Mouse (Mus musculus) heart, adult 18-20 months (tissue): ENCODE results near the gene Herpud2. TPM values are rescaled to one million over a fixed set of nuclear protein-coding genes. Genes with fewer than 3 reads are reported as not detected.

Experiments
- DNase-seq, 2 experiments: peaks; one replicate each; pipeline ENCODE4 v3.0.0; 2021 to 2022; ENCODE audit warnings: mixed read lengths in 1 of 2
- long read RNA-seq, 2 experiments: library from polyadenylated mRNA; stranded (forward); transcript quantifications; one replicate each; pipeline ENCODE4 v2.0.0; 2021
- total RNA-seq, 2 experiments: library from RNA; stranded (reverse); gene quantifications; 2 replicates each; pipeline ENCODE4 v1.2.3; 2021

Herpud2 gene
- total RNA-seq: 10 to 100 TPM; 33.0 to 34.9 TPM
- long read RNA-seq, experiment 1, transcript Herpud2-201 (8 exons, 2,781 nt): major isoform, 26 of 43 reads
- long read RNA-seq, experiment 1, partial matches to known transcripts: 1 of 43 reads
- long read RNA-seq, experiment 1, other reads (novel, unspliced or antisense): 12 of 43 reads
- long read RNA-seq, experiment 2, transcript Herpud2-201 (8 exons, 2,781 nt): major isoform, 22 of 24 reads
- long read RNA-seq, experiment 2, partial matches to known transcripts: 0 of 24 reads
- long read RNA-seq, experiment 2, other reads (novel, unspliced or antisense): 1 of 24 reads

DNA sequence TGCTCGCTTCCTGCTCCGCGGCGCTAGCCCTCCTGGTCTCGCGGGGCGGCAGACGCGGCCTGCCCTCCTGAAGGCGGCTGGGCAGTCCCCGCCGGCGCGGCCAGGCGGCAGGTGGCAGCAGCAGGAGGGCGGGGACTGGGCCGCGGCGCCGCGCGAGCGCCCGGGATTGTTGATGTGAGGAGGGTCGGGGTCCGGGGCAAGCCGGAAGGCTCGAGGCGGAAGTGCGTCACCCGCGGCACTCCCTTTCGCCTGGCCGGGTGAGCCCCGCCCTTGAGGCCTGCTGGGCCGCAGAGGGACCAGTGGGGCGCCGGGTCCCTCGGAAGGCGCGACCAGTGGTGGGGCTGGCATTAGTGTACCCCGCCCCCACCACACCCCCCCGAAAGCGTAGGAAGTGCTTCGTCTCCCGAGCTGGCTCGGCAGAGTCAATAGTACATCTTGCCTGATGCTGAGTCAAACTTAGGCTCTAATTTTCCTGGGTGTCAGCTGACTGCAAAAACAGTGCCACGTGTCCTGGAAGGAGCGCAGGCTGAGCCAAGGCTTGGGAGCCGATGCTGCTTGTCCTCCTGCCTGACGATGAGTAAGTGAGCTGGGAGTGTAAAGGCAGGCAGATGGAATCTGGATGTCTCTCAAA lies at the start of gene Herpud2:
Gene Herpud2 (minus strand): TSS at position 210 of the 631 bp plus-strand sequence.
- peak; percentile 92 to 97 for DNase-seq

DNA sequence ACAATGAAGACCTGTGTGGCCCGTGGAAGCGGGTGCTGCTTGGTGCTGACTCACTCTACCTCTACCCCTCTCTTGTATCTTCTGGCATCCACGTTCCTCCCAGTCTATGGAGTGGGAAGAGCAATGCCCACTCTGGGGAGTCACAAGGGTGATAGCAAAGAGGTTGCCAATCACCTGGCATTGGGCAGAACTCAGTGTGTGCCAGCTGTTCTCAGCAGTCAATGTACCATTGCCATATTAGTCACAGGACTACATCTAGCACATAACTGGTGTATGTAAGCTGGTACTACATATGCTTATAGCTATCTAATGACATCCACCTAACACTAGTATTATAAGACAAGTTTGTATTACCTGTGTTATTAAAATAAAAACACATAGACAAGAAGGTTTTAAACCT lies 49.4 kb upstream of the Herpud2 start:
- peak in 1 of 2 experiments; percentile 38 for DNase-seq

DNA sequence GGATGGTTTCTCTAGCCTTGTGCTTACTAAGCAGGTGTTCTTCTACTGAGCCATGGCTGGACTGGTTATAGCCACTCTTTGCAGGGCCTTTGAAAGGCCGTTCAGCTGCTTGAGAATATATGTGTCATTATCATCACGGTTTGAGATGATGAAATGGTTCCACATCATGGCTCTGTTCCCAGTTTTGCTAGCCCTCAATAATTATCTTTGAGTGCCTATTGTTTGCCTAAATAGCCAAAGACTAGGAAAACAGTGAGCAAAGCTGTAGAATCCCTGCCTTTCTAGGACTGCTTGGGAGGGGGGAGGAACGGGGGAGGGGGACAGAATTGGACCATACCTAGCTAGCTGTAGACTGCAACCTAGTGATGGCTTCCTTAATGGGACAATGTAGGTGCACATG lies 48.5 kb upstream of the Herpud2 start:
- no peak for DNase-seq

DNA sequence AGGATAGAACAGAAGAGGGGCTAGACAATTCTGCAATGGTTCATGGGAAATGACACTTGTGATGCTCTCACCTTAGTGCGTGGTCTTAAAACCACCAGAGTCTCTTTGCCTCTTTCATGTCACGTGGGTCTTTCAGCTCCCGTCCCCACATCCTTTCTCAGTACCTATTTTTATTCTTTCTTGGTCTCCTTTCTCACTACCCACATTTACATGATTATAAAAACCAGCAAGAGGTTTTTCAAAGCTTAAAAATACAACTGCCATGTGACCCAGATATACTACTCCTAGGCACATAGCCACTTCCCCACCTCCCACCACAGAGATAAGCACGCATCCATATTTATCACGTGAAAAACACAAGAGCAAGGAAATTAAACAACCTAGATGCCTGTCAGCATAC lies 45.1 kb upstream of the Herpud2 start:
- no peak for DNase-seq

DNA sequence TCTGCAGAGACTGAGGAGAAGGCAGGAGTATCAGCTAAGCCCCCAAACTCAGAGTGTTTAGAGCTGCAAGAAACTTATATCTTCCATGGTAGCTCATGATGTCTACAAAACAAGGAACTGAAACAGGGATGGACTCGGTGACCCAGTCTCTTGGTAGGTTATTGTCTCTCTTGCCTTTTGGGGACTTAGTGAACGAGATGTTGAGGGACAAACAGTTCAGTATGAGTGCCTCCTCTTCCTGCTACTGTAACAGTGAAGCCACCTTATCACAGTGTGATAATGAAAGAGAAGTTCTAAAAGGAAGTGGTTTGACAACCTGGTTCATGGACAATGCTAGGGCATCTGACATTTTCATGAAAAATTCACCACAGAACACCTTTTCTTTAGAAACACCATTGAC lies 40.0 kb upstream of the Herpud2 start:
- DNase-seq: no peak

DNA sequence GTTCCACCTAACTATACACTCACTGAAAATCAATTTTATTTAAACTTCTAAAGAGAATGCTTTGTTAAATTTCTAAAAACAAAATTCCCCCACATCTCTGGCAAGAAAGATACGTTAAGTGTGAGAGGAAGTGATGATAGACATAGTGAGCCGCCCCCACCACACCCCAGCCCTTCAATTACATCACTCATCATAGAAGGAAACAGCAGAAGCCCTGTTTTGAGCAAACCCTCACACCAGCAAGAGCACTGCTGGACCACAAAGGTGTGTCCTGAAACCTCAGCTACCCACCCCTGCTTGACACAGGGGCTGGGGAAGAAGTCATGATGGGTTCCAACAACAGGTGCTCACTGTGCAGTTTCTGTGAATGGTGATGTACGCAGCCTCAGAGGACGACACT lies 34.9 kb upstream of the Herpud2 start:
- no peak for DNase-seq

DNA sequence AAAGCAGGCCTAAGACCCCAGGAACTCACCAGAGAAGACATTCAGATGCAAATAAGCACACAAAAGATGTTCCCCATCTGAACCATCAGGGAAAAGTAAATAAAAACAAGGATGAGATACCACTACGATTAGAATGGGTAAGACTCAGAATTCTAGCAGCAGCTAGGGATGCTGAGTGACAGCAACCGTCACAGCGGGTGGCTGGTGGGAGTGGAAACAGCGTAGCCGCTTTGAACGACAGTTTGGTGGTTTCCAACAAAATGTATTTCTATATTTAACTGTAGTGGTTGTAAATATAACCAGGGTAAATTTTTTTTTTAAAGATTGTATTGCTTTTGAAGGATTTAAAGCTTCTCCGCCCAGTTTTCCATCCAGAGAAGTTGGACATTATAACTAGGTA lies 34.2 kb upstream of the Herpud2 start:
- DNase-seq: no peak

DNA sequence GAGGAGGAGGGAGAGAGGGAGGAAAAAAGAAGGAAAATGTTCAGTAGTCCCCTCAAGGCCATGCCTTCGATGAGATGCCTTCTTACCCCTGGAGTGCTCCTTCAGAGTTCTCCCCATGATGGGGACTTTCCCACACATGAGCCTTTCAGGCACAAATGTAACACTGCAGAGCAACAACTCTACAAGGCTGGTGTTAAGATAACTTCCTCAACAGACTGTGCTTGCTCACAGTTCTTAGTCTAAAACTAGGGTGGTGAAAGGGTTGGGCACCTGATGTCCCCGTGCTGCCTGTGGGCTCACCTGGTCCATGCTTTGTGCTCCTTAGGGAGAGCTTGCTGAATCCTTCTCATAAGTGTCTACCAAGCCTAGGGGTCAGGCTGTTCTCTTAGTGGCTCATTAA lies 33.0 kb upstream of the Herpud2 start:
- no peak for DNase-seq

DNA sequence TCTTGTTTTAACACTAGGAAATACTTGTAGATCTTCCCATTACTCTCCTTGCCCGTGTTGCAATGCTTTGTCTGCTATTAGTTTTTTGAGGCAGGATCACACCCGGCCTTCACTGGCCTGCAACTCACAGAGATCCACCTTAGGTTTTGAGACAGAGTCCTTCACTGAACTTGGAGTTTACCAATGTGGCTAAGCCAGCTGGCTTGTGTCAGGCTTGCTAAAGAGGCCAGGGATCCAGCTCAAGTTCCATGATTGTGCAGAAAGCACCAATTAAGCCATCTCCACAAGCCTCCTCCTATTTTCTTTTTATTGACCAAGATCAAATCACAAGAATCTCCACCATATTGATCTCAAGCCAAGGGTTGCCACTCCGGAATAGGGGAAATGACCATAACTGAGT lies 26.4 kb upstream of the Herpud2 start:
- DNase-seq: peak; percentile 50 to 53

DNA sequence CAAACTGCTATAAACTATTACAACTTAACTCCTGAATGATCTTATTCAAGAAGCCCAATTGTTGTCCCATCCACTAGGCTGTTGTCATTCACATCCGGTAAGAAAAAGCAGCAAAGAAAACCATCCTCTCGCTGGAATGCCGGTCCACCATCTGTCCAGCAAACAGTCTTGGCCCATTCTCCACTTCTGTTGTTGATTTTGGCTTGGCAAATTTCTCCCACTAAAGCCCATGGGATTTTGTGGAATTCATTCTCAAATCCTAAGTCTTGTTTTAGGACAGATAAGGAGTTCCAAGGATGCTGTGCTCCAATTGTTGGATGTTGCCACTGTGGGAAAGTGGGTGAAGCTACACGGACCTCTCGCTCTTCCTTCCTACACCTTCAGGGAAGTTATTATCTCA lies 25.6 kb upstream of the Herpud2 start:
- DNase-seq: peak; percentile 78 to 85

DNA sequence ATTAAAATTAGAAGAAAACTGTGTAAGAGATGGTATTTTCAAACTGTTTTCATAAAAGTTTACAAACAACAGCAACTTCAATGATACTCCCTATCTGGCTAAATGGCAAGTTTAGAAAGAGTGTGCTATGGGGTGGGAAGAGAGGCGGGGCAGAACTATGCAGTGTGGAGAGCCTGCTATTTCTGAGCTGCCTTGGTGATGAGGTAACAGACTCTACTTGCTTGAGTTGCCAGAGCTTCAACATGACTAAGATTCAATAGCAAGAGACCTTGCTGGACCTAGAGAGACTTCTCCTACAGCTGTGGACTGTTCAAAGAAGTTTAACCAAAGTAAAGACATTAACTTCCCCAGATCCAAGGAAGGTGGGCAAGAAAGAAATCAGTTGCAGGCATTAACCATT lies 24.9 kb upstream of the Herpud2 start:
- peak; percentile 55 to 75 for DNase-seq

DNA sequence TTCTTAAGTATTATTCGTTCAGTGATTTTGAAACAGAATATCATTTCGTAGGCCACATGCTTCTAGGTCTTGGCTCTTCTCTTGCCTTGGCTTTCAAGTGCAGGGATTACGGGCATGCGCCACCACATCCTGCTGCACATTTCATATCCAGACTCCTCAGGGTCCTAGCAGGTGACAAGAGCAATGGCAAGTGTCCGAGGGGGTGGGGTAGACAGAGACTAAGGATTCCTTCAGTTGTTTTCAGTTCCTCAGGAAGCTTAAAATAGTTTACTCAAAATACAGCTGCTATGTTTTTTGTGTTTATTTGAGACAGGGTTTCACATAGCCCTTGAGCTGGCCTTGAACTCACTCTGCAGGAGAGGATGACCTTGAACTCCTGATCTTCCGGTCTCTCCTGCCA lies 24.4 kb upstream of the Herpud2 start:
- DNase-seq: peak; percentile 42 to 45

DNA sequence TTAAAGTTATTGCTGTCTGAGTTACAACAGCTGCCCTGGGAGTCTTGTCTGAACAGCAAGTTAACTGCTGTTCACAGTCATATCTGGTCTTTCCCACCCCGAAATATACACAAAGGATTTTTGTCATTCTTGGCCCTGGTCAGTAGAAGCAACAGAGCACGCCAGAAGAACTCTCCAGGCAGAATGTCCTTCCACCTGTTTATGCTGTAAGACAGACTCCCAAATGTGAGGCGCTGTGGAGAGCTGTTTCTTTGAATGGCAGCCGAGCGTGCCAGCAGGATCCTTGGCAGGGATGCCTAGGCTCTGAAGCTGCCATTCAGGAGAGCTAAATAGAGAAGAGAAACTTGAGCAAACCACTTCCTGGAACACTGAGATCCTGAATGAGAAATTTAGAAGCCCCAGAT lies 23.4 kb upstream of the Herpud2 start:
- peak; percentile 84 to 90 for DNase-seq

DNA sequence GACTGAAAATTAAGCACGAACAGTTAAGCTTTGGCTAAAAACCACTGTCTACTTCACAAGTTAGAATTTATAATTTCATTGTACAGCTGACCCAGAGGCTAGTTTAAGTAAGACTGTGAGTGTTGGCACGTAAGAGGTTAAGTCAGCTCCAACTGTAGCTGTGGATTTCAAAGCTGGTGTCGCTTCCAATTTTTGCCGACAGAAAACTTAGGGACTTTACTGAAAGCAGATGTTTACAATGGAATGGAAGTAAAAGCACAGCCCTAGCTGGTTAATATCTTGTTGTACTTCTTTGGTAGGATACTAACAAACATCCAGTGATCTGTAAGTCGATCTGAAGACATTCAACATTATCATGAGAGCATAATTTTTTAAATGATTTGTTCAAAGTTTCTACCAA lies 23.0 kb upstream of the Herpud2 start:
- DNase-seq: no peak

DNA sequence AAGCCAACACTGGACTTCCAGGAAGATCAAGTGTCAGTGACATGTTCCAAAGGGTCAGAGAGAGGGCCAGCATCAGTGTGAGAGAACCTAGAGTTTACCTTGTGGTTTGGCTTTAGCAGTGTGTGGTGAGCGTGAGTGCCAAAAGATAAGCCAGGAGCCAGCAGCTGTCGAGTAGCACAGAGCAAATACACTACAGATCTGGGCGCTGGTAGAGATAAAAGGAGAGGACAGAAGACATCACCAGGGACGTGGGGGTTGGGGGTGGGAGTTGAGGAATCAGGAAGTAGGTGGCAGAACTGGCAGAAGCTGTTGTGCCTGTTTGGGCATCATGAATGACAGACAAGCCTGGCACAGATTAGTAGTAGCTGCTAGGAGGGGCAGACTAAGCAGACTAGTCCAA lies 21.6 kb upstream of the Herpud2 start:
- peak; percentile 79 to 87 for DNase-seq

DNA sequence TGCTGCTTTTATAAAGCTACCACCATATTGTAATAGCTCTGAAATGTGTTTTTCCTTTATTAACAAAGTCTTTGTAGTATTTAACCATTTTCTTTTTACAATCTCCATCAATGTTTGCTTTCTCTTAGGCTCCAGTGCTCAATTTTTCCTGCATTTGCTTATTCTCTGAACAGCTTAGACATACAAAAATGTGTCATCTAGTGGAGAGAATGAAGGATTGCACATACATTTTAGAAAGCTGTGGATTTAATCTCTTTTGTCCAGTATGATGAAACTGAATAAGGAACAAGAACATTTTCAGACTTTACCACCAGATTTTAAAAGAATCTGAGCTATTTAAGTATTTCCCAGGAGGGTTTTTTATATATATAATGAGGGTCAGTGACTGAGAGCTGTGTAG lies 18.0 kb upstream of the Herpud2 start:
- no peak for DNase-seq

DNA sequence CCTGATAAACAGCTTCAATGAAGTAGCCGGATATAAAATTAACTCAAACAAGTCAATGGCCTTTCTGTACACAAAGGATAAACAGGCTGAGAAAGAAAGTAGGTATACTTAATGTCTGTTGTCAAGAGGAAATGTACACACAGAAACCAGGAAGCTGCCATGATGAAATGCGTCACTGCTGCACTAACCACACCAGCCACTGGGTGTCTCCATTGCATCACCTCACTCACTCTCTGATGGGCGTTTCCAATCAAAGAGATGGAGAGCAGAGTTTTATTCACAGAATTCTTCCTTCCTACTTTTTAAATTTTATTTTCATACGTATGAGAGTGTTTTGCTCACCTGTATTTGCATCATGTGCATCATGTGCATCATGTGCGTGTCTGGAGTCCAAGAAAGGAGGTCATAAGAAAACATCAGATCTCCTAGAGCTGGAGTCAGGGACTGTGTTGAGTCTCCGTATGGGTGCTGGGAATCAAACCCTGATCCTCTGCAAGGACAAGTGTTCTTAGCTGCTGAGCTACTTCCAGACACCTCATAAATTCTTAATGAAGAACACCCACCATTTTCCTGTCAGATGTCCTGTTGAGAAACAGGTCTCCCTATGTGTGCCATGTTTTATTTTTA lies 16.0 kb upstream of the Herpud2 start:
- peak; percentile 79 to 92 for DNase-seq

DNA sequence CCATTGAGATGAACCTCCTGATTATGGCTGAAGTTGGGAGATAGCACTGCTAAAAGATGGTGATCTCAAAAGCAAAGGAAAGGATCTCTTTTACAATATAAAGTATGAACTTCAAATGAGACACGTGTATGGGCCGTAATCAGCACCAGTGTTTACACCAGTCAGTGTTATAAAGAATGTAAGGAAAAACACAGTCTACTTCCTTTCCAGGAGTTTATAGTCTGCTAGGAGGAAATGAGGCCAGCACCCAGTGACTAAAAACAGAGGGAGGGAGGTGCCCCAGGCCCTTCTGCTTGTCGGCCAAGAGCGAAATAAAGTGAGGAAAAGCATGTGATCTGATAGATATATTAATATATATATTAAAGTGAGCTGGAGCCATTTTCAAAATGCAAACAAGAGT lies 6.6 kb upstream of the Herpud2 start:
- DNase-seq: no peak

DNA sequence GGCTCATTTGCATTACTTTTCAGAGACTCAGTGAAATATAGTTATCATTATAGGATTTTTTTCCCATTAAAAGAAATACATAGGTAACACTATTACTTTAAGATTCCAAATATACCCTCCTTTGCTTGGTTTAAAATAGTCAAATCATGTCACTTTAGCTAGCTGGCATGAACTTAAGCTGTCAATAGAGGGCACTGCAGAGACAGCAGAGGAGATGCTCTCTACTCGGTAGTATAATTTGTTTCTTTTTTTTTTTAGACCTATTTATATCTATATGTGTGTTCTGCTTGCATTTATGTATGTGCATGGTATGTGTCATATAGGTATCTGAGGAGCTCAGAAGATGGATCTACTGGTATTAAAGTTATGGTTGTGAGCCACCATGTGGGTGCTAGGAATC lies 4.8 kb upstream of the Herpud2 start:
- no peak for DNase-seq

DNA sequence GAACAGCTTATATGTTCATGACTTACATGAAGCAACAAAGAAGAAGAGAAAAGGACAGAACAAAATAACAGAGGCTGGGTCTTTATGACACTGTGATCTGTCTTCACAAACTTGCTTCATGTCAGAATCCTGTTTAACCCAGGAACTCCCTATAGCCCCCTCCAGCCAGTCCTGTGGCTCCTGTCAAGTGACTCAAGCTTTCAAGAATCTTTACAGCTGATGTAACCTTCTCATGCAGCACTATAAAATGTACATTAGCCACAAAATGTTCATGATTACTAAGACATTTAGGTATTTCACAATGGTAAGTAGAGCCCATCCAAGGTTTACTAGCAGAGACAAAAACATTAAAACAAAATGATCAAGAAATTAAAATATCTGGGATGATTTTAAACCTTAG lies 1.4 kb upstream of the Herpud2 start:
- DNase-seq: no peak

DNA sequence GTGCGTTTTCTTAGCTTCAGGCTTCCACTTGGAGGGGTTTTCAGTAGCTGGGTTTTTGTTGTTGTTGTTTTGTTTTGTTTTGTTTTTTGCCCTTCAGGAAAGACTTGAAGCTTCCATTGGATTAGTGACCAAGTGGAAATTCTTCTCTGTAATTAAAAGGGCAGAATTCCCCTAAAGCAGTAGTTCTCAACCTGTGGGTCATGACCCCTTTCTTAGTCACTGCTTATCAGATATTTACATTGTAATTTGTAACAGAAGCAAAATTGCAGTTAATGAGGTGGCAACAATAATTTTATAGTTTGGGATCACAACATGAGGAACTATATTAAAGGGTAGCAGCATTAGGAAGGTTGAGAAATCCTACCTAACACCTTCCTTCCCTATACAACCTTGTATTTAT lies 837 bp upstream of the Herpud2 start:
- no peak for DNase-seq

DNA sequence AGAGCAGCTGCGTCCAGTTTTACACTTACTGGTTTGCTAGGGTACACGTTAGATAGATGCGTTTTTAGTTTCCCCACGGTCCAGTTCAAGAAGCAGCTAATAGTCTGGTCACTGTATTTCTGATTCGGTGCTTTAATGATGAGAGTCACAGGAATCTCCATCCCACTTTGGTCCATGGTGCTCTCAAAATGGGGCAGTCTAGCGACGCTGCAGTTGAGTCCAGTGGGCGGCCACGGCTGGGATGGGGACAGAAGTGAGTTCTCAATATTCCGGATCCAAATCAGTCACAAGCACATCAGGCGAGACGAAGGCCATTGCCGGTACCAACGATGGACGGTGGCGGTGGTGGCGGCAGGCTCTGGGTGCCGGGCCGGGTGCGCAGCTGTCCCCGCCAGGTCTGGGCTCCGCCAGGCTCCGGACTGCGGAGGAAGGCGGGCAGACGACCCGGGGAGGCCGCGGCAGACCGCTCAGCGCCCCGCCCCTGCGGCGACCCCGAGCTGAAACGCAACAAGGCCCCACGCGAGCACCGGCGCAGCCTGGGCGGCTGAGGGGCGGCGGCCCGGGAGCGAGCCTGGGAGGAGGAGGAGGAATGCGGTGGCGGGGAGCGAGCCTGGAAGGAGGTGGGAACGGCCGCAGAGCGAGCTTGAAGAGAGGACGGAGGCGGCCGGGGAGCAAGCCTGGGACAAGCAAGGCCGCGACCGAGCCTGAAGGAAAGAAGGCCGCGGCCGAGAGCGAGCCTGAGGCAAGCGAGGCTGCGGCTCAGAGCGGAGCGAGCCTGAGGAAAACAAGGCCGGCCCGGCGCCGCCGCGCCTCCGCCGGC lies 619 bp downstream of the Herpud2 start:
- DNase-seq: peak in 1 of 2 experiments; percentile 72

DNA sequence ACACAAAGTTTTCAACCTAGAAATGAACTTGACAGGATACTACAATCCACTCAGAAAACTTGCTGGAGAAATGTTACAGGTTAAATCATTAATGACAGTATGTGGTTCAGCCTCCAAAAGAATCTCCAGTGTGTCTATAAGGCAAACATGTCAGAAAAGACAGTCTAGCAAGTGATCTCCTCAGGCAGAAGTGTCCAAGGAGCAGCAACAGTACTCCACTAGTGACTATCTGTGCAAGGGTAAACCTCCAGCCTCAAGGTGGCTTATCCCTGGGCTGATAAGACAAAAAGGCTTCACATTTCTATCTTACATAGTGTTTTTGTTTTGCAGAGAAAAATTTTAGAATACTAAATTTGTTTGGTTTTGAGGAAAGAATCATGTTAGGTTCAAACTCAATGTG lies 2.9 kb downstream of the Herpud2 start:
- DNase-seq: no peak
